Mouse (Mus musculus): Measurements from ENCODE around the gene Gm11985. TPM values are rescaled to one million over a fixed set of nuclear protein-coding genes. Genes with fewer than 3 reads are reported as not detected.
A peak's percentile ranks its signal among the peaks of the same experiment; 100 is the strongest.

Gm11985 gene
- total RNA-seq, 2 experiments from 2014 or later: not detected

DNA sequence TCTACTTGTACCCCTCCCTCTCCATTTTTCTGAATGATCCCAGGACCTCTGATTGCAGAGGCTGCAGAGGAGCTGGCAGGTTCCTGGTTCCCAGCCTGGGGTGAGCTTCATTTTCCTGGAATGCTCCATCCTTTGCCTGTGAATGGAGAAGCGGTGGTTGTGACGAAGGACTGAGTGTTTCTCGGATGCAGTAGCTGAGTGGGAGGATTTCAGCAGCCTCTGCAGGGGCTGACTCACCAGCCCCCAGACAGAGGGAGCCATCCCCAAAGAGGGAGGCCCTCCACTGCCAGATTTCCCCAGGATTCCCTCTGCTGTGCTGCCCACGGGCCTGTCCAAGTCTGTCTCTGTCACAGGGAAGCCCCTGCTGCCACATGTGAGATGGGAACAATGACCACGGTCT, 54.0 kb downstream of the Gm11985 start:
- peak; percentile 67 to 70 for DNase-seq (ENCODE audit: low spot score in 2 of 2)
- intact Hi-C loops (cut with DNase I): no loop called here

GRCm38 (mm10) chr11:7133736-7134135, 54.6 kb downstream of the Gm11985 start:
- intact Hi-C loops (cut with DNase I): no loop called here
- DNase-seq (ENCODE audit: low spot score in 2 of 2): no peak

Other genes starting within 250 kb of the Gm11985 start
- gene Adcy1, start 125.1 kb downstream of the Gm11985 start, total RNA-seq (2021): 100 to 1,000 TPM; 319 to 338 TPM
- gene Igfbp1, start 9.2 kb upstream of the Gm11985 start, total RNA-seq (2021): under 1 TPM in 1 of 2 experiments, not detected in 1; 0.31 TPM
- gene Igfbp3, start 25.4 kb upstream of the Gm11985 start, total RNA-seq (2021): 10 to 100 TPM; 16.0 to 23.2 TPM

Data from left cerebral cortex, postnatal 14 days (tissue).